ENCODE assay signal across 12 mouse cellular contexts in the genomic region with DNA sequence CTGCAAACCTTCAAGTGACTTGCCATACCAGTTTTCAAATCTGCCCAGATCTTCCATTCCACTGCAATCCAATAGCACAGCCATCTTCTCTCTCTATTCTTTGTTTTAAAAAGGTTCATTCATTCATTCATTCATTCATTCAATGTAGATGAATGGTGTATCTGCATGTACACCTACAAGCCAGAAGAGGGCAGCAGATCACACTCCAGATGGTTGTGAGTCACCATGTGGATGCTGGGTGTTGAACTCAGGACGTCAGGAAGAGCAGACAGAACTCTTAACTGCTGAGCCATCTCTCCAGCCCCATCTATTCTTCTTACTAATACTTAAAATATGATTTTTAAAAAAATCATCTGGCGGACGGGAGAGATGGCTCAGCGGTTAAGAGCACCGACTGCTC. TPM values are rescaled to one million over a fixed set of nuclear protein-coding genes. Genes with fewer than 3 reads are reported as not detected.
DNase-seq lines count a peak whose midpoint lies in the region; ATAC-seq and TF ChIP-seq lines count a peak whose summit lies in the region.
"Had no signal": no experiment of that assay in that cellular context is flagged by ENCODE, and none has a peak within 500 bp of the region (broad histone marks: within the 10 kb centered on the region; RNA-seq: fewer than 3 reads in every experiment).

No protein-coding gene starts in this region.

- H3K9ac ChIP-seq in liver, postnatal 0 days (replicated peaks), result no peak overlapping the region
- H3K9ac ChIP-seq in liver, embryonic 12.5 days, result no peak overlapping the region
- H3K9ac ChIP-seq: forebrain, embryonic 12.5 days had no signal

- no peaks in the 10 kb centered on the region for H3K27me3 ChIP-seq in liver, postnatal 0 days (ENCODE audit: insufficient read depth, low read length)
- peaks cover 6% of the 10 kb centered on the region for H3K27me3 ChIP-seq in liver, embryonic 12.5 days (replicated peaks)

- H3K9me3 ChIP-seq in liver, postnatal 0 days (ENCODE audit: low read length), result no peaks in the 10 kb centered on the region
- H3K9me3 ChIP-seq in liver, embryonic 12.5 days (replicated peaks), result no peaks in the 10 kb centered on the region
- H3K9me3 ChIP-seq: forebrain, embryonic 12.5 days had no signal

- no peak overlapping the region for H3K27ac ChIP-seq in liver, postnatal 0 days (ENCODE audit: low read depth)
- H3K27ac ChIP-seq in liver, embryonic 12.5 days, result no peak overlapping the region
- H3K27ac ChIP-seq: forebrain, embryonic 12.5 days had no signal

- no peak for TF ChIP-seq EP300 in liver, postnatal 0 days (IDR thresholded peaks at IDR 0.05; ENCODE audit: low read depth)

- WGBS in liver, postnatal 0 days (ENCODE audit: insufficient replicate concordance), result 71% methylated on average over 5 of the region's 5 CpGs
- 63% methylated on average over 5 of the region's 5 CpGs for WGBS in liver, embryonic 12.5 days (ENCODE audit: insufficient replicate concordance)

- no peak overlapping the region for H3K4me3 ChIP-seq in liver, postnatal 0 days (ENCODE audit: low read depth, low read length)
- no peak overlapping the region for H3K4me3 ChIP-seq in liver, embryonic 12.5 days
- H3K4me3 ChIP-seq: forebrain, embryonic 12.5 days had no signal

- peak; percentile 79 for TF ChIP-seq CTCF in liver, postnatal 0 days (IDR thresholded peaks at IDR 0.05; ENCODE audit: low read depth)

- DNase-seq in cerebellum, adult 9-10 months, result peak; percentile 31
- no peak for DNase-seq in cerebellum, postnatal 10 days
- DNase-seq in liver, postnatal 0 days, result no peak
- DNase-seq in NIH3T3 (ENCODE audit: low read depth), result peak; percentile 46
- DNase-seq in right cerebral cortex, postnatal 14 days, result no peak
- no peak for DNase-seq in gastrocnemius, adult 18-20 months (ENCODE audit: low spot score)
- DNase-seq: cerebellum, adult 11-12 months; heart, postnatal 14 days; lung, postnatal 10 days had no signal

- H3K36me3 ChIP-seq in liver, postnatal 0 days (replicated peaks; ENCODE audit: insufficient read depth, low read length), result no peaks in the 10 kb centered on the region
- no peaks in the 10 kb centered on the region for H3K36me3 ChIP-seq in liver, embryonic 12.5 days
- H3K36me3 ChIP-seq: forebrain, embryonic 12.5 days had no signal

- no peak overlapping the region for H3K4me2 ChIP-seq in liver, postnatal 0 days (ENCODE audit: low read depth, low read length)
- no peak overlapping the region for H3K4me2 ChIP-seq in liver, embryonic 12.5 days
- H3K4me2 ChIP-seq: forebrain, embryonic 12.5 days had no signal

- ATAC-seq in liver, postnatal 0 days, result no peak
- no peak for ATAC-seq in liver, embryonic 12.5 days
- peak; percentile 73; the same call in 1 of the 2 replicates for ATAC-seq in megakaryocyte-erythroid progenitor cell, adult 5-6 weeks (replicated peaks; ENCODE audit: low FRiP score, low TSS enrichment, poor library complexity, severe bottlenecking)

- no peaks in the 10 kb centered on the region for H3K4me1 ChIP-seq in liver, postnatal 0 days (ENCODE audit: insufficient read depth)
- H3K4me1 ChIP-seq in liver, embryonic 12.5 days, result no peaks in the 10 kb centered on the region
- H3K4me1 ChIP-seq: forebrain, embryonic 12.5 days had no signal

RNA-seq across cellular contexts. Expression of gene Bloc1s4, which starts 8.6 kb away (rescaled TPM):
- polyA plus RNA-seq in liver, postnatal 0 days (2015; fragmentation: Nextera tagmentation; extraction: Ambion mirVana), result 14.6 and 17.9 TPM in 2 replicates
- polyA plus RNA-seq in liver, embryonic 12.5 days (2016; fragmentation: Nextera tagmentation; extraction: Ambion mirVana), result 23.7 and 26.8 TPM in 2 replicates
- total RNA-seq in megakaryocyte-erythroid progenitor cell, adult 5-6 weeks (2014; fragmentation: Nextera tagmentation), result 10.4 and 15.1 TPM in 2 replicates
- 23.2 and 24.4 TPM in 2 replicates for total RNA-seq in megakaryocyte-erythroid progenitor cell, adult 5-6 weeks (2017)
- total RNA-seq in gastrocnemius, adult 18-20 months (2021), result 10 to 100 TPM in 1 of 2 experiments, 1 to 10 TPM in 1; 9.4 to 10.1 TPM

RNA-seq across cellular contexts. Expression of gene Mrfap1, which starts 39.5 kb away (rescaled TPM):
- 153 and 164 TPM in 2 replicates for polyA plus RNA-seq in liver, postnatal 0 days (2015; fragmentation: Nextera tagmentation; extraction: Ambion mirVana)
- polyA plus RNA-seq in liver, embryonic 12.5 days (2016; fragmentation: Nextera tagmentation; extraction: Ambion mirVana), result 266 and 281 TPM in 2 replicates
- total RNA-seq in megakaryocyte-erythroid progenitor cell, adult 5-6 weeks (2014; fragmentation: Nextera tagmentation), result 150 and 174 TPM in 2 replicates
- total RNA-seq in megakaryocyte-erythroid progenitor cell, adult 5-6 weeks (2017), result 236 and 255 TPM in 2 replicates
- 100 to 1,000 TPM; 213 to 228 TPM for total RNA-seq in gastrocnemius, adult 18-20 months (2021)

Comparison
In these comparisons a context has a peak if more than half of its experiments do, and no peak if none do; other contexts are left out.
1. DNase-seq: peak in cerebellum, adult 9-10 months (single experiment) and NIH3T3 (single experiment); none in cerebellum, postnatal 10 days (0 of 2), liver, postnatal 0 days (single experiment), right cerebral cortex, postnatal 14 days (single experiment) and gastrocnemius, adult 18-20 months (single experiment).